Mouse (Mus musculus): ENCODE results near the gene Cadm2.

The Cadm2 gene

DNA sequence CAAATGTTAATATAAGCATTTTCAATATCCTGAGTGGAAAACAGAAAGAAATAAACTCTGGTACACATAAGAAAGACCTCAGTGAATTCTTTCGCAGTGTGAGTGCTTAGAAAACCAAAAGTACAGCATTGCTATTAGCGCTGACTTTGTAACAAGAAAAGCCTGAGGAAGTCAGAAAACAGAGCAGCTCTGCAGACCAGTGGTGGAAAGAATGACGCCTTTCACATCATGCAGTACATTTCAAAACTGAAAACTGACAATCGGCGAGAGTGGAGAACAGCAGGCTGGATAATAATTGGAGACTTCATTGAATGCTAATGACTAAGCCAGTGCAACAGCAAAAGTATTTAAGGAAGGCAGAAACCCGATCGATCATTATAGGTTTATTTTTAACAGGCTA lies 138.2 kb downstream of the Cadm2 start:
- no peak for DNase-seq

DNA sequence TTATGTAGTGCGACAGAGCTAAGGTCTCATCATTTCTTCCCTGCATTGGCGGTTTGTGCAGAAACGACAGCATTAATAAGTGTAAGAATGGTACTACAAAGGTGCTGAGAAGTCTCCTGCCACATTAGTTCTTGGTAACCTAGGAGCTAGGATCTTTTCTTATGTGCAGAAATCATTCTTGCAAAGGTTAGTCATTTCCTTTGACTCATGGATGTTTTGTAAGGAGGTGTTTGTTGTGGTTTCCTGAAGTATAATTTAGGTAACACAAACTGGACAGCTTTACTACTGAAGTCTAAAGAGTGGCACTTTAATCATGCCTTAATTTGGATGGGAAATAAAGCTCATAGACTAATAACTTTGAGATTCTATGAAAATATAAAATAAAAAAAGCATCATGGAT lies 153.7 kb downstream of the Cadm2 start:
- DNase-seq, result no peak

DNA sequence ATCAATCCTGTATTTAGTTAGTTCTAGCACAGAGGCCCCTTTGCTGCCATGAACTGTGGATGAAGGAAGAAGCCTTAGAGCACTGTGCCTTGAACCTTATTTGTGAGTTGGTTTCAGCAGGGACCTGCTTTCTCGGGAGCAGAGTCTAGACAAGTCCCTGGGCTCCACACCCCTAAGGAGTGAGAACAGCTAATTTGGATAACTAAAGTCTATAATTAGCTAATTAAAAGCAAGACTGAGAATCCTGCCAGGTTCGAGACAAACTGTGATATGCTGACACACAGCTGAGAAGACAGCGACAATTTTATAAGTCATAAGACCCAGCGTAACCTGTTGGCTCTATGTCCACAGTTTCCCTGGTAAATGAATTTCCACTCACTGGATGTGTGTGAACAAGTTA lies 184.4 kb downstream of the Cadm2 start:
- no peak for DNase-seq

DNA sequence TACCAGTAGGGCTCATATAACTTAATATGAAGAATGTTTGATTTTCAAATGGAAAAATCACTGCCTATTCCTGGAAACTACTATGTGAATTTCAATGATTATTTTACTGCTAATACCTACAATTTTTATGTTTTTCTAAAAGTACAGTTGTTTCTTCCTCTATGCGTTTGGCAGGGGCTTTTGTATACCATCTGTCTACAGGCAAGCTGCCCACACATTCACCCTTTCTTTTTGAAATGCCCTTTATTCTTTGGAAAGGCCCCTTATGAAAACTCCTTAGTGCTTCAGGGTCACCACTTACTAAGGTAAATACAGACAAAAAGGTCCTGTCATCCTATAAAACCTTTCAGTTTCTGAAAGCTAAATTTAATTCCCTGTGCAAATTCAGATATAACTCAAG lies 195.3 kb downstream of the Cadm2 start:
- DNase-seq, result no peak

DNA sequence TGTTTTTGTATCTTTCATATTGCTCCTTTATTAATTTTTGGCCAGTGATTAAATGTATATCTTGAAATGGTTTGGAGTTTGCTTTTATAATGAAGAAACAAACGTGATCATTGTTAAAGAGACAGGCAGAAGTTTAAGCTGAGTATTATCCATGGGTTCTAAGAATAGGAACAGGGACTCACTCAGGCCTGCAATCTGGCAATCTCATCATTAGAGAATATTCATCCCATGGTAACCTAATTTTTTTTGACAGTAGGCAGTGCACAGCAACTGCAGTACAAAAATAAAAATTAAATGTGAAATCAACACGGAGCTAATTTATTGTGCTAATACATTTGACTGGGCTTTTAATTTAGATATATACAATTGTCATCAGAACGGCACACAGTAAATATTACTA lies 209.8 kb downstream of the Cadm2 start:
- no peak for DNase-seq

DNA sequence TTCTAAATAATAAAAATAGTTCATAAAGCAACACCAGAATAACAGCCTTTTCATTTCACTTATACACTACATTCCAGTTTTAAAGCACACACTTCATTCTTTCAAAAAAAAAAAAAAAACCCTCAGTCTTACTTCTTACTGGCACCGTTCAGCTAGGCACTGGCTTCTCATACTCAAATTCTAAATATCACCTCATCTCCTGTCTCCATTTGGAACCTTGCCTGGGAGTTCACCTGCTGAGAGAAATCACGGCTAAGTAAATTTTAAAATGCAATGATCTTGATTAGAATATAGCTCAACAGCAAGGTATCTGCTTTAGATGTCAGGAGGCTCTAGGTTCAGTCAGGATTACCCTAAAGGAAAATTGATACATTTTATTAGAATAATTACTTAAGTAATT lies 210.2 kb downstream of the Cadm2 start:
- DNase-seq, result peak; percentile 65

DNA sequence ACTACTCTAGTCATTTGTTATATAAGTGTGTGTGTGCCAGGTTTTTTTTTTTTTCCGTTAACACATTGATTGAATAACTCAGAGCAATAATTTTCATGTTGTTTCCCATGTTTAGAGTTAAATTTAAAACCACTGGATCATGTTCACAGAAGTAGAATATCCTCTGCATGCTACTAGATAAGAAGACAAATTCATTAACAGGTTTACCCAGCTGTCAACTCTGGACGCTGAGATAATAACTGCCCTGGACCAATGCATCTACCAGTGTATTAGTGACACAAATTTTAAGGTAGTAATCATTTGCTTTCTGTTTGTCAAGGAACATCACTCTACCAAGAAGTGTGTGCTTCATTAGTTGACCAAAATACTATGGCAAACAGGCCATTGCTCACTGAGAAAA lies 253.0 kb downstream of the Cadm2 start:
- DNase-seq, result no peak

DNA sequence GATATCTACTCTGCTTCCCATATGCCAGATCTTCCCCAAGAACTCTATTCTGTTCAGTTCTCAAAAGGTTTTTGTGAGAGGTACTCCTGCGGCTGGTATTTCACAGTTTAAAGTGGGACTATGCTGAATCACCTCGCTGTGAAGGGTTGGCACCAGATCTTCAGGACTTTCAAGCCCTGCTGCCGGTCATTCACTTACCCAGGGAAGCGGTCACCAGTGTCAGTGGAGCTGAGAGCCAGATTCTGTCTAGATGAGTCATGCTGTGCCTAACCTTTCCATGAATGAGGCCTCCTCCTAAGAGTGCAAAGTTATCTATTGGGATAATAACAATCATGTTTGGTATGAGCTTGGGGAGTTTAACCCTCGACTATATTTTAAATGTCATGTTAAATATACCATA lies 272.7 kb downstream of the Cadm2 start:
- DNase-seq, result peak; percentile 26

DNA sequence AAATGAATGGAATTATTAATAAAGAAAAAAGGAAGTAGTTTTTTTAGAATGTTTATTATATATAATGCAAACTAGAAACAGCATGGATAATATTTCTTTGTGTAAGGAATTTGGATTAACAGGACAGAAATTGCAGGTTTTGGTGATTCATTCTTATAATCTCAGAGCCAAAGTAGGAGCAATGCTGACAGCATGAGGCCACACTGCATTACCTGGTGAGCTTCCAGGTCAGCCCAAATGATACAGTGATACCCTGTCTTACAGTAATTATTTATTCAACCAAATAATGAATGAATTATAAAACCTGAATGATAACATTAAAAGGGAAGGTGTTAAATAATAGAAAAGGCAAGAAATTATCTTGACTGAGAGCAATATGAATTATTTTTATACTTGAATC lies 273.1 kb downstream of the Cadm2 start:
- no peak for DNase-seq

DNA sequence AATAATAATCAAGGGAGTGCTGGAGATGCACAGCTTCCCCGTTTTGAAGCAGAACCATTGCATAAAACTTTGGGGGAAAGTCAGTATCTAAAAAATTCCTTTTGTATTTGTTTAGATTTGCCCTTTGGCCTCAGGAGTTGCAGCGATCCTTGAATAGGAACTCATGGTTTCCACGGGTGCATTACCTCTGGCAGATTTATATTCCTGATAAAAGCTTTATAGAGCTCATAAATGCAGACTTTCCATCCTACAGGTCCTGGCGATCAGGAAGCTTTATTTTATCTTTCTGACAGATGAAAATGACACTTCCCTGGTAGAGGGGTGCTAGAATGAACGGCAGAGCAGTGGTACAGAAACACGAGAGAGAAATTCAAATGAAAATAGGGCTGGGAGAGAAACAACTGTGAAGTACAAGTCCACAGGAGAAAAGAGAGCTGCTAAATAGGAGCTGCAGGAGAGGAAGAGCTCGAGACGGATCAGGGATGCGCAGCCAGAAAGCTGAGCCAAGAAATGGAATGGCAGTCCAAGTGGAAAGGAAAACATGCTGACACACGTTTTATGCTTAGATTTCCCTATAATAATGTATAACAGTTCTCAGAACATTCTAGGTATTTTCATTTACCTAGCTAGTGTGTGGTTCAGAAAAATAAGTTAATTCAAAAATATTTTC lies 274.0 kb downstream of the Cadm2 start:
- DNase-seq, result peak; percentile 17

DNA sequence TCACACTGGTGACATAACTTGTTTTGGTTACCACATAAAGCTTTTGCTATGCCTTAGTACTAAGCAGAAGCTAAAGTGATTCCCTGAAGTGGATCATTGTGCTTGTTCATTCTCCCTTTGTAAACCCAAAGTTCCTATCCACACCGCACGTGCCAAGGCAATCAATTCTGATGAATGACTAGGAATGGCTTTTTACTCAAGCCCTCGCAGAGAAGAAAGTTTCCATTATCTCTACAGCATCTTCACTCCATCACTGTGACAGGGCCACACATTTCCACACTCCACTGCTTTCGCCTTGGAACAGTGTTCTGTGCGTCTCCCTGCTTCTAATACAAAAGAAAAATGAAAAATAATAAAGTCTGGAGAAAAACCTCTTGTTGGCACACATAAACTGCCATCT lies 276.5 kb downstream of the Cadm2 start:
- DNase-seq, result no peak

DNA sequence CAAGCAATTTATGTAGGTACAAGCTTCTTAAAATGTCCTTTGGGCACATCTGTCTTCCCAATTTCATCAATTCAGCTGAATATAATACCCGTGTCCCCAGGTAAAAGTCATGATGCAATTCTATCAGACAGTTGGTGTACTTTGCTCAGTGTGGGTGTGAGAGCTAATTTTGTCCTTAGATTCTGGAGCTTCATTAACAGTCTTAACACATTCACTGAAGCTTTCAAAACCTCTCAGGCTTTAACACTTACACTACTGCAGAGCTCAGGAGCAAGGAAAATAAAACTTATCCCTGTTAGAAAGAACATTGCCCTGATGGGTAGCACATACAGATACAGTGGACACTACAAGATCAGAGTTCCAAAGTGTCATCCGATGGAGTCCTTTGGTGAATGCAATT lies 309.7 kb downstream of the Cadm2 start:
- DNase-seq, result no peak

DNA sequence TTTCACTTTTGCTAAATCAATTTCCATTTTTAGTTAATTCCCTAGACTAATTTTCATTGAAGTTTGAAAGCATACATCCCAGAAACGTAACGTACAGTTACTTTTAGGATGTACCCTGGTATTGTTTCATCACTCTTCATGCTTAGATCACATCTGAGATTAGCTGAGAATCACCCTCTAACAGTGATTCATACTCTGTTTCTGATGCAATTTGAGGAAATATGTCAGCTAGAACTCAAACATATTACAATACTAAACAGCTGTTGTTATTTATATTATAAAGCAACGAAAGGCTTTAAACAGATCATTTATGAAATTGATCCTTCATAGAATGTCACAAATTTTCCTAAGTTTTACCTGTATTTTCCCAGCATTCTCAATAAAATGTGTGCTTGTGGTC lies 336.0 kb downstream of the Cadm2 start:
- no peak for DNase-seq

DNA sequence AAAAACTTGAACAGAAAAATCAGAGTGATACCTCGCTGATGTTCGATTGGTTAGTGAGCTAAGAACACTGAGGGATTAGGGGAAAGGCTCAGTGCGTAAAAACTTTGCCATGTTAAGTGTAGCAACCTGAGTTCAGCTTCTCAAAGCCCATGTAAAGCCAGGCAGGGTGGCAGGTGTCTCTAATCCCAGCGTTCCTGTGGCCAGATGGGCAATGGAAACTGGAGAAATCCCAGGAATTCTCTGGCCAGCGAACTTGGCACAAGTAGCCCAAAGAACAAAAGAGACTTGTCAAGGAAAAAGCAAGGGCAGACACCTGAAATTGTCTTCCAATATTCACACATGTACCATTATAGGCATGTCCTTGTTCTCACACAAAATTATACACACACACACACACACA lies 377.1 kb downstream of the Cadm2 start:
- peak; percentile 52 for DNase-seq

DNA sequence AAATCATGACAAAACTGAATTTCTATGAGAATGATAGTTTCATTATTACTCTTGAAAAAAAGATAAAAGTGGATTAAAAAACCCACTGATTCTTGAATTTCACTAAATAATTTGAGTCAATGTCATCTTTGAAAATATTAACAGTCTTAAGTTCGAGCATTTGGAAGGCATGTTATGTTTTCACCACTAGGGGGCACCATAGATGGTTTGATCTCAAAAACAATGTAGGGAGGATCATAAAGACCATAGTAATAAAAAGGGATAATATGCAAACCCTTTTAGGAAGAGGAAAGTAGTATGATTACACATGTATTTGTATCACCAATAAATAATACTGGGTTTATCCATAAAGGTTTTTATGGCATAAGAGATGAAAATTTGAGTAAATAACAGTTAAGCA lies 385.8 kb downstream of the Cadm2 start:
- no peak for DNase-seq

DNA sequence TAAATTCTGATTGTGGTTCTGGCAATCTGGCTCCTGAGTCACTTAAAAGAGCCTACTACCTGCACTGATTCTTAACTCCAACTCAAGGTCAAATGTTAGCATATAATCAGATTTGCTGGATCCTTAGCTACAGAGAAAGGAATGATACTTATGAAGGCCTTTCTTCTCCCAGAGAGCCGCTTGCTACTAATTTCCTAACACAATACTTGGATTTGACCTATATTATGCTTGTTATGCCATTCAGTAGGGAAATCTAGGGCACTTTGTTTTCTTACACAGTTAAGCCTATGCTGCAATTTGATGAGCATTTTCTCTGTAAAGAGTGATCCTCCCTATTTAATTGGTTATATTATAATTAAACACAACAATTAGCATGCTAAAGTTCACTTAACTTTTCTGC lies 394.0 kb downstream of the Cadm2 start:
- no peak for DNase-seq

DNA sequence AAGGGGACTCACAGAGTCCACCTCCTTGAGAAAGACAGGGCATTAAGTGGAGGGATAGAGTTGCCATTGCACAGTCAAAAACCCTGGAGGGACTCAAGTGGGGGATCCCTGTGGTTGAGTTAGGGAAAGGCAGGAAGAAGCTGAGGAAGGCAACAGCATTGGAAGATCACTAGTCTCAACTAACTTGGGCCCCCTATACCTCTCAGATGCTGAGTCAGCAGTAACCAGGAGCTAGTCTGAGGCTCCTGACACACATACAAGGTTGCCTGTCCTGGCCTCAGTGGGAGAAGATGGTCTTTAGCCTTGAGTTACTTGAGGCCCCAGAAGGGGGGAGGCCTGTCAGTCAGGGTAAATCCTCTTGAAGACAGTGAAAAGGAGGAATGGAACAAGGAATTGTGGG lies 417.4 kb downstream of the Cadm2 start:
- no peak for DNase-seq

DNA sequence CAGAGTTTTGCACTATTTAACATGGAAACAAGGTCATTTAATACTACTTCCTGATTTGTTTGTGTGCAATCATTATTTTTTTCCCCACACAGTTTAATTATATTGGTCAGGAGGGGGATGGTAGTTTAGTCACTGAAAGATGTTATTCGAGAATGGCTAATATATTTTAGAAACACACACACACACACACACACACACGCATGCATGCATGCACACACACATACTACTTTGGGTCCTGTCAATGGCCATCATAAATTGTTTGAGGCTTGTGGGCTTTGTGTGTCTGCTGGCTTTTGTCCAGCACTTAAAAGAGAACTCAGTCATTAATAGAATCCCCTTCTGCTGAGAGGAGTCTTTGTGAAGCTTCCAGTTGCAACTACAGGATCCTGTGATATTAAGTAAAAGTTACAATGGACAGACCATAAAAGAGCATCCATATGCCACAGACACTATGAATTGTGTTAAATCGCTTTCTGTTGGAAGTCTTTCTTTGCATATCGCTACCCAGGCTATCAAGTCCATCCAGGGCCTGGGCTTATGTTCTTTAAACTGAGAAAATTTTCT lies 427.8 kb downstream of the Cadm2 start:
- DNase-seq, result no peak

DNA sequence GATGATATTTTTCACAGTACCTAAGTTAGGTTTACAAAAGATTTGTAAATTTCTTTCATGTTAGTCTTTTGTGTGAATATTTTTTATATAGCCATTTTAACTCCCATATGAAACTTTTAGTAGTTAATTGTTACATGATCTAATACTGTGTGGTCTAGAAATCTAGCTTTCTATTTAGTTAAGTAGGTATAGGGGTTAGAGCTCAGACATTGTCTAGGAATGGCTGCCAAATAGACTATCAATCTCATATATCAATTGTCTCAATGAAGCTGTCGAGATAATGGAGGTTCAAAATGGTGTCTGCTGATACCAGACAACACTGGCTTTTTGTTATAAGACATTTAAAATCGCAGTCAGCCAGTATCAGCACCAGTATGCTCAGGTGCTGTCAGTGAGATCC lies 428.3 kb downstream of the Cadm2 start:
- no peak for DNase-seq

DNA sequence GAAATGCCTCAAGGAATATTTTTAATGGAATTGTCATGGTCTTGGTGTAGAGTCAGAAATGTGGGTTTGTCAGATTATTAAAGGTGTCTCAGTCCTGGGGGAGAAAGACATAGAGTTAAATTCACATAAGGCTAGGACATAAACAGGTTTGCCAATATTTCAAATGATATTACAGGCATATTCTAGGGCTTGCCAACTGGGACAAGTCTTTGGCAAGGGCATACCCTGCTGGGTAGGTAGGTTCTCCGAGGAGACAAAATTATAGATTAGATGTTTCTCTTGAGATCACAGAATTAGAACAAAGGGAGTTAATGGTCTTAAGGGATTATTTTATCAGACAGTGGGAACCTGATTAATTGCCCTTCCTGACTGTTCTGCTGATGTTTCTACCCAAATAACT lies 434.4 kb downstream of the Cadm2 start:
- DNase-seq, result no peak

DNA sequence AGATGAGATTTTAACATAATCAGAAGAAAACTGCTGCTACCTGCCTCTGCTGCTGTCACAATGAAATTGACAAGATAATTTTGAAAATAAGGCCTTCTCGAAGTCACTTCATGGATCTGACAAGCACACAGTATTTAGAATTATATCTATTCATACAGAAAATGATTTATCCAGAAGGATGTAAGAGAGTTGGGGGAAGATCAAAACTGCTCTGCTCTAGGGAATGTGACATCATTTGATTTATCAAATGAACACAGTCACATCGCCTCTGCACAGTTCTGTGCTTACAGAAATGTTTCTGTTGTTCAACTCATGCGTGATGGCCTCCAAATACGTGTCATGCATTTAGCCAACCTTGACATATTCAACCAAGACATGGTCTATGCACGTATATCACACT lies 437.8 kb downstream of the Cadm2 start:
- DNase-seq, result no peak

DNA sequence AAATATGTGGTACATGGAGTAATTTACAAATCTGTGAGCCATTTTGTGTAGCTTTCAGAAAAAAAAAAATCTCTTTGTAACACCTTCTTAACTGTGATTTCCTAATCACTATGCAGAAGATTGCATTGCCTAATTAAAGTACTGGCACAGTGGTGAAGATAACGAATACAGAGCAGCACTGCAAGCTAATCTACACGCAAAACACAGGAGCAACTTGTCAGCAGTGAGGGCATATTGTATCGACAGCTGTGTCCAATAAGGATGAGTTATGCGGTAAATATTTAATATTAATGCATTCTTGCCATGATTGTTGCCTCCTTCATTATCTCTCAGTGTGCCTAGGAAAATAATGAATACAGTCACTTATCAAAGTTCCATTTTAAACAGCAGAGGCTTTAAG lies 445.3 kb downstream of the Cadm2 start:
- DNase-seq, result no peak

DNA sequence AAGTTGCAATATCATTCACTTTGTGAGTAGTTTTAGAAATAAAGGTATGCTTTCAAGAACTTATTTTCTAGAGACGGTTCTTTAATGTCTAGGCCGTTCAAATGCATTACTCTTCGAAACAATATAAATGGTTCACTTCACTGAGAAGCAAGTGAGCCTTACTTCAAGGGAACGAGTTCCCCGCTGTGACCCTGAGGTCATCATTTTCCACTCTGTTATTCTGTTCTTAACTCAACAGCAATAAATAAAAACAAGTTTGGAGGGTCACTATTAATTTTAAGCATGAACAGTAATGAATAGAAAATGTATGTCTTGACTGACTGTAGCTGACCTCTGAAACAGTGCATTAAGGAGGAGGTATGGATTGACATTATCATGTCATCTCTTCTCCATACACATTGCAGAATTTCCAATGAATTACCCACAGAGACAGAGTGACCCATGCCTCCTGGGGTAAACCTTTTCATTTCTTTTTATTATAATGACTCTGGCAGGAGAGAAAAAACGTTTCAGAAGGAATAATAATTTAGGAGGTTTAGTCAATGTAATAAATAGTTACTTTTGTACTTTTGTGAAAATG lies 458.4 kb downstream of the Cadm2 start:
- no peak for DNase-seq

DNA sequence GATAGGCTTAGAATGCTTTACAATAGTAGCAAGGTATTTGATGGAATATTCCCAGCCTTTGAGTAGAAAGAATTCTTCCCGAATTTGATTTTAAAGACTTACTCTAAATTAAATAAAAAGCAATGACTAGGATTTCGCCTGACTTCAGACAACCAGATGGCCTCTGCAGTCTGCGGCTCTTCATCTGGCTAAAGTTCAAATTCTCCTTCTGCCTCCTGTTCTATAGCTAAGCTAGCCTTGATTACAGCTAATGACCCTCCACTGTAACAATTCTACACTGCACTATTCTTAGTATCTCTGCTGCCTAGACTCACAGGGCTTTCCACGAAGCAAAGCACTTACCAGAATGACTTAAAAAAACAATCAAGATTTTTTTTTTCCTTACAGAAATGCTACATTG lies 495.9 kb downstream of the Cadm2 start:
- peak; percentile 60 for DNase-seq

DNA sequence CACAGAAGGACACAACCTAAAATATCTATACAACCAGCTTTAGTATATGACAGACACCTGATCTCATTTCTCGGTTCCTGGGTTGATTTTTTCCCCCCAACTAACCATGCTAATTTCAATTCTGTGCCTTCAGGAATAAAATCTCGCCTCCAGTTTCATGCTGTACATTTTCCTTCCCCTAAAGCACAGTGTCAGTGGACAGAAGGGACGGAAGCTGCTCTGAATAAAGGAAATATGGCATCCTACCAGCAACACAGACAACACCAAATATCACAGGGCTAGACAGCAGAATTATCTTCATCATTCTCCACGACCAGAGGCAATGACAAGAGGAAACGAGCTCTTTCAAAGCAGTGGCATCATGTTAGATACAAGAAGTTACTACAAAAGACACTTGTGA lies 498.2 kb downstream of the Cadm2 start:
- DNase-seq, result no peak

Data from cerebellum, adult 11 months (tissue).